Mouse (Mus musculus): ENCODE results near the gene Slc6a16. TPM values are rescaled to one million over a fixed set of nuclear protein-coding genes. Genes with fewer than 3 reads are reported as not detected.

The Slc6a16 gene
- total RNA-seq, 2 experiments from 2014 or later: 1.7 to 2.8 TPM

DNA sequence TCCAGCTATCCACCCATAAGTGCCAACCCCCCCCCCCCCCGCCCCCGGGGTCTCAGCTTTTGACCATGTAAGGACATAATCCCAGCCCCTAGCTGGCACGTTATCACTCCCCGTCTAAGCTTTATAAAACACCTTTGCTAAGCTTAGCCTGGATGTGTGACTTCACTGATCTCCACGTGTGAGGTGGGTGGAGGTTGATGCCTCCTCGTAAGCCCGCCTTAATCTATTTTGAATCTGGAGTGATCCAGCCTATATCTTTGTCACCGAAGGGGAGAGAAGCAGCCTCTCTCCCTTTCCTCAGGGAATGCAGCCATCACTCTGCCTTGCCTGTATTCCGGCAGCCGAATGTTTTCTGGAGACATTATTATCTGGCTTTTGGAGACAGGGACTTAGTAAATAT lies 38.2 kb upstream of the Slc6a16 start:
- no peak overlapping the region for H3K27ac ChIP-seq
- no peak overlapping the region for H3K4me3 ChIP-seq
- no peak for DNase-seq (ENCODE audit: low spot score in 2 of 2)
- no peak for TF ChIP-seq CTCF (conservative IDR thresholded peaks at IDR 0.05)

DNA sequence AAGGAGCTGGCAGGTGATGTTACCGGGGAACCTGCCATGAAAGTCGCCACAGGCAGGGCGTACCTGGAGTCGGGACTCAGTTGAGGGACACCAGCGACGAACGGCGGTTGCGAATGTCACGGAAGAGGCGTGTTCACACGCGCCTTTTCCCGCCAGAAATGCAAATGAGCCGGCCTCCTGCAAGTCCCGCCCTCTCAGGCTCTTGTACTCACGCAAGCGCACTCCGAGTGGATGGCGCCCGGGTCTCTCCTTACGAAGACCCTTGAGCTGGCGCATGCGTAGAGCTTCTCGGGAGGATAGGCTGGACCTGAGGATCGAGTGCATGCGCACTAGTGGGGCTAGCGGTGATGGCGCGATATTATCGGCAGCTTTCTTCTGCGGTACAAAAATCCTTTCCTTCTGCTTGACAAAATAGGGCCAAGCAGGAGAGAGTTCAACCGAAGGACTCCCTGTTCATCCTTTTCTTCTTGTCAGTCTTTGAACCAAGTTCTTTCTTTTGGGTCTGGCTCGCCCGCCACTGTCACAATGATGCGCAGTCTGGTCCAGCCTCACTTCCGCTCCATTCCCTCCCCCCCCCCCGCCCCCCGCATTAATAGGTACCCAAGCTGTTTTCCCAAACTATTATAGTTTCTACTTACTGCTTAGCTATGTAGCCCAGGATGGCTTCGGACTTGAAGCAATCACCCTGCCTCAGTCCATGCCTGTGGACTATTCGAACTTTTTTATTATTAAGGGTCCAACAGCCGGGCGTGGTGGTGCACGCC lies 36.3 kb upstream of the Slc6a16 start, which contains the start of gene Ccdc155:
Gene Ccdc155, minus strand, starts transcription at position 513 of the 764 bp plus-strand sequence.
- no peak; the same call in 1 of the 2 replicates for TF ChIP-seq CTCF (conservative IDR thresholded peaks at IDR 0.05)
- H3K27ac ChIP-seq: peak within 1 kb of the TSS; percentile 86
- peak within 1 kb of the TSS; percentile 70 for H3K4me3 ChIP-seq
- peak; percentile 87 to 94 for DNase-seq (ENCODE audit: low spot score in 2 of 2)

DNA sequence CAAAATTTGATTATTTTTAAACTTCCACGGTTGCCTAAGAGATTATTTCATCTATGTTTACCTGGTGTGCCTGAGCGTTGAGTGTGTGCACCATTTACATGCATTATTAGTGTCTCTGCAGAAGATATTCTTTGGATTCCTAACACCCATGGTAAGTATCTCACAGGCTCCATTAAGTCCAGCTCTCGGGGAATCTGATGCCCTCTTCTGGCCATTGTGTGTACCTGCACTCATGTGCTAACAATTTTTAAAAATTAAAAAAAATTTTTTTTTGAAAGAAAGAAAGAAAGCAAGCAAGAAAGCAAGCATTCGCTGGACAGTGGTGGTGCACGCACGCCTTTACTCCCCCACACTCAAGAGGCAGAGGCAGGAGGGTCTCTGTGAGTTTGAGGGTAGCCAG lies 32.6 kb upstream of the Slc6a16 start:
- no peak for DNase-seq (ENCODE audit: low spot score in 2 of 2)
- TF ChIP-seq CTCF (conservative IDR thresholded peaks at IDR 0.05): peak; percentile 48
- H3K27ac ChIP-seq: no peak overlapping the region

DNA sequence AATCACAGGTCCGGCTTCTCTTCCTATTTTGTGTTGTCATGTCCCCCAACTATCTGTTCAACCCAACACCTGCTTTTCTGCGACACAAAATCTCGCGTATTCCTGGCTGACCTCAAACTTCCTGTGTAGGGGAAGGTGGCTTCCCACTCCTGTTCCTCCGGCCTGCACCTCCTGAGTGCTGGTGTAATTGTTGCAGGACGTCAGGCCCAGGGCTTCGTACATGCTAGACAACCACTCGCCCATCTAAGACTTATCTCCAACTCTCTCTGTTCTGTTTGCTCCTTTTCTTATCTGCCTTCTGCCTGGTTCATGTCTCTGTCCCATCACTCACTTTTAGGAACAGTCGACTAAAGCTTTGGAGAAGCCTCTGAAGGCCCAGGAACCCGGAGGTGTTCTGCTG lies 29.8 kb upstream of the Slc6a16 start:
- TF ChIP-seq CTCF (conservative IDR thresholded peaks at IDR 0.05): no peak
- no peak for DNase-seq (ENCODE audit: low spot score in 2 of 2)
- Histone ChIP-seq H3K27ac (no peak overlapping the region), H3K4me3 (no peak overlapping the region)

More for the DNA sequence above, 32.6 kb upstream of the Slc6a16 start:
- H3K4me3 ChIP-seq: no peak overlapping the region

DNA sequence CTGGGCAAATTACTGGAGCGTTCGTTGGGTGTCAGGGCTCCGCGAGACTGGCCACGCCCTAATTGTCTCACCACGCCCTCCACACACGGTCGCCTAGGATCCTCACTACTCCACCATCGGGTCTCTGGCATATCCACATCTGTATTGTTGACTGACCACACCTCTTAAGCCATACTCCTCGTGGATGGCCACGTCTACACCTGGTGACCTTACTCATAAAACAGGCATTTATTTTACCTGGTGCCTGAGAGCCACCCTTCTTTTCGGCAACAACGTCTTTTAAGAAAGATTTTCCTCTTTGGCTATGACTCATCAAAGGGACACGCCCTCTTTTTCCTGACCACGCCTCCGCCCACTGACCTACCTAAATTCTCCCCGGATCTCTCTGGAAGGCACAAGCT lies 29.0 kb upstream of the Slc6a16 start, which contains the start of gene Dkkl1:
Gene Dkkl1, minus strand, starts transcription at position 297 of the 401 bp plus-strand sequence.
- TF ChIP-seq CTCF (conservative IDR thresholded peaks at IDR 0.05): no peak
- Histone ChIP-seq H3K4me3 (no peak within 1 kb of the TSS), H3K27ac (no peak within 1 kb of the TSS)
- DNase-seq (ENCODE audit: low spot score in 2 of 2): no peak

DNA sequence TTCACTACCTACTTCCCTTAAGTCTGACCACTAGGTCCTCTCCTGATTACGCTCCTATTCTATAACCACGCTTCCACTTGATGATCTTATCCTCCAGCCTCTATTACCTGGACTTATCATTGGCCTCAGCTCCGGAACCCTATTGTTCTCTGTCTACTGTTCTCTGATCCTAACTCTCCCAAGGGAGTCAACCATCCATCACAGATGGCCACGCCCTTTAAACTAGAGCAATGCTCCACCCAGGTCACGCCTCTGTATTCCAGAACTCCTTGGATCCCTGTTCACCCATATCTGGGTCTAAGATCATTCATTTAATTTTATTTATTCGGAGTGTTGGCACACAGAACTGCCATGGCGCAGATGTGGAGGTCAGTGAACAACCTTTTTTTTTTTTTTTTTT lies 28.5 kb upstream of the Slc6a16 start:
- H3K27ac ChIP-seq: no peak overlapping the region
- no peak for DNase-seq (ENCODE audit: low spot score in 2 of 2)
- no peak for TF ChIP-seq CTCF (conservative IDR thresholded peaks at IDR 0.05)

DNA sequence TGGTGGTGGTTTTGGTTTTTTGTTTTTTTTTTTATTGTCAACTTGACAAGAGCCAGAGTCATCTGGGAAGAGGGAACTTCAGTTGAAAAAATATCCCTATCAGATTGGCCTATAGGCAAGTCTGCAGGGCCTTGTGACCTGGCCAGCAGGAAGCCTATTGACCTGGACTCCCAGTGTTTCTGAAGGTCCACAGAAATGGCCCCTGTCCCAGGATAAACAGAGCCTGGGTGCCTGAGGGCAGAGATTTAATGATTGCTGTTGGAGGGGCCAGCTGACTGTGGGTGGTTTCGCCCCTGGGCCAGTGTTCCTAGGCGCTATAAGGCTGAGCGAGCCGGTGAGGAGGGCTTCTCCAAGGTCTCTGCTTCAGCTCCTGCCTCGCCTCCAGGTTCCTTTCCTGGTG lies 27.2 kb upstream of the Slc6a16 start:
- TF ChIP-seq CTCF (conservative IDR thresholded peaks at IDR 0.05): no peak
- no peak overlapping the region for H3K4me3 ChIP-seq
- DNase-seq (ENCODE audit: low spot score in 2 of 2): no peak
- H3K27ac ChIP-seq: no peak overlapping the region

More for the DNA sequence above, 28.5 kb upstream of the Slc6a16 start:
- H3K4me3 ChIP-seq: no peak overlapping the region

DNA sequence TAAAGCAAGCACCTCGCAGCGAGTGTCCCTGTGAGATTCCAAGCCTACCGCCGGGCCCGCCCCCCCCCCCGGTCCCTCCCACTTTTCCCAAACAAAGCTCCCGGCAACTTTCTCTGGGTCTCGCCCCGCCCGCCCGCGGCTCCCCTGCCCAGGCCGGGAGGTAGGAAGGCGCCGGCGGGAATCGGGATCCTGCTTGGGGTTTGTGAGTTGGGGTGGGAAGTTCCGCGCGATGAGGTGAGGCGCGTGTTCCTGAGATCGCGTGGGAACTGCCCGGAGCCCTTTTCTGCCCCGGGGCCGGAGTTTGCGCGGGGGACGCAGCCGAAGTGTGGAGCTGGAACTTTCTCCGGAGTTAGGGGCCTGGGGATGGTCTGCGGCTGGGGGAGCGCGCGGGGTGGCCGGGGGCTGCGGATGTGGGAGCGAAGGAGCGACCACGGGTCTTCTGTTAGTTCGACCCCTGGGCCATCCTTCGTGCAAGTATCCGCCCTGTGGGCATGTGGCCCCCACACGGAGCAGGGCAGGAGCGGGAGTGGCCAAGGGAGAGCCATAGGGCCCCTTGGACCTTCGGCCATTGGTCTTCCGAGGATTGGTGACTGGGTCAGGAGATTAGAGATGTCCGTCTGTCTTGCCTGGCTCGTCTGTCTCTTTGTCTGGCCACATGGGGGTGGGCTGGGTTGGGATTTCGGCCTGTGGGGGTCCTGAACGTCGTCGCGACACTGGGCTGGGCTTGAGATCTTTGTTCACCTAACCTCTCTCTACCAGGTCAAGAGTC lies 25.0 kb upstream of the Slc6a16 start, which contains the start of gene Tead2:
Gene Tead2, plus strand, starts transcription at position 81 of the 769 bp plus-strand sequence.
- no peak for TF ChIP-seq CTCF (conservative IDR thresholded peaks at IDR 0.05)
- DNase-seq (ENCODE audit: low spot score in 2 of 2): no peak
- H3K4me3 ChIP-seq: peak within 1 kb of the TSS; percentile 53
- no peak within 1 kb of the TSS for H3K27ac ChIP-seq

DNA sequence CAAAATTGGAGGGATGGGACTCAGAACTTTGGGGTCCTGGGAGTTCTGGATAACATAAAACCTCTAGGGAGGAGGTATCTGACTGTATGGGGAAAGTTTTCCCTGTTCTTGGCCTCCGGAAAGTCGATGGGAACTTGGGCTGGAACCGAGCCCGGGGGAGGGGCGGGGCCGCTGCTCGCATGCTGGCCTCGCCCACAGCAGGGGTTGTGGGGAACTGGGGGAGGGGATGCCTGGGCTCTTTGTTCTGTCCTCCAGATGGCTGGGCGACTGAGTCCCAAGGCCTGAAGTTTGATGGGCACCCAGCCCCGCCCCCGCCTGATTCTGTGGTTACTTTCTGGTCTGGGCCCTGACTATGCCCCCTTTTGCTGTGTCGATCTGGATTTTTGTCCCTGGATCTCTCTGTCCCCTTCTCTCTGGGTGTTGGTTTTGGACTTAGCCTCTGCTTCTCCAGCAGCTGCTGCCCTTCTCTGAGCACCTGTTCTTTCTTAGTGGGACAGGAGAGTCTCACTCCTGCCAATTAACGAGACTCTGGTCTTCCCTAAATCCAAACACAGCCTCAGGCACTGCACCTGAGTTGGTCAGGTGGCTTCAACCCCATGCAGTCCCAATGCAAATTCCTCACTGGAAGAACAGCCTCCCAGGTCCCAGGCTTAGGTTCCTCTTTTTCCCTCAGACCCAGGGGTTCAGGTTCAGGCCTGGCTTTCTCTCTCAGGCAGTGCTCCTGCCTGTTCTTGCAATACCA lies 24.3 kb upstream of the Slc6a16 start:
- no peak for DNase-seq (ENCODE audit: low spot score in 2 of 2)
- peak overlapping the region; percentile 53 for H3K4me3 ChIP-seq
- TF ChIP-seq CTCF (conservative IDR thresholded peaks at IDR 0.05): no peak
- H3K27ac ChIP-seq: no peak overlapping the region

DNA sequence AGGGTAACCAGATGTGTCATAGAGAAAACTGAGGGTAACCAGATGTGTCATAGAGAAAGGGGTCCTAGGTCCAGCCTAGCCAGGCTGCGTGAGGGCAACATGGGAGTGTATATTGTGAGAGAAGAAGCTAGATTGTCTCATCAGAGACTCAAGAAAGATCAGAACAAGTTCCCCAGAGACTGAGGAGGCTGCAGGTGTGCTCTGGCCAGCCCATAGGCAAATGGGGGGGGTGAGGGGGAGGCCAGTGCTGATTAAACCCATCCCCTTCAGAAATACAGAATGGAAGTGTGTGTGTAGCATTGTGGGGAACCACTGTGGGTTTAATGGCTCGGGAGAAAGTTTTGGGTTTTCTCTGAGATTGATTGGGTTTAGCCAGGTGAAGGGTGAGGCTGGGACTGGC lies 19.2 kb upstream of the Slc6a16 start:
- no peak for TF ChIP-seq CTCF (conservative IDR thresholded peaks at IDR 0.05)
- DNase-seq (ENCODE audit: low spot score in 2 of 2): no peak
- H3K4me3 ChIP-seq: no peak overlapping the region

DNA sequence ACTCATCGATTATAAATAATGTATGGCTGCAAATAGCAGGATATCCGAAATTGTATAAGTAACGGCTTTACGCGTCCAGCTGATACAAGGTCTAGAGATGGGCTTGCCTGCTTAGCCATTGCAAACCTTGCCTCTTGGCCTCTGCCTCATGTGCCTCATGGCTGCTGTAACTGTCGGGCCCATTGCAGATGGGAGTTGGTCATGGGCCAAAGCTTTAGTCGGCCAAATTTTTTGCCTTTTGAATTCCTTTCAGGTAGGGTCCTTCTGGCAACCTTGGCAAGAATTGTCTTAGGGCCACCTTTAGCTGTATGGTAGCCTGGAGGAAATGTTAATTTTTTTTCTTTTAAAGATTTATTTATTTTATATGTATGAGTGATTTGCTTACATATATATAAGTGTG lies 16.1 kb upstream of the Slc6a16 start:
- TF ChIP-seq CTCF (conservative IDR thresholded peaks at IDR 0.05): no peak
- no peak overlapping the region for H3K27ac ChIP-seq
- no peak for DNase-seq (ENCODE audit: low spot score in 2 of 2)
- H3K4me3 ChIP-seq: no peak overlapping the region

More for the DNA sequence above, 19.2 kb upstream of the Slc6a16 start:
- H3K27ac ChIP-seq: no peak overlapping the region

DNA sequence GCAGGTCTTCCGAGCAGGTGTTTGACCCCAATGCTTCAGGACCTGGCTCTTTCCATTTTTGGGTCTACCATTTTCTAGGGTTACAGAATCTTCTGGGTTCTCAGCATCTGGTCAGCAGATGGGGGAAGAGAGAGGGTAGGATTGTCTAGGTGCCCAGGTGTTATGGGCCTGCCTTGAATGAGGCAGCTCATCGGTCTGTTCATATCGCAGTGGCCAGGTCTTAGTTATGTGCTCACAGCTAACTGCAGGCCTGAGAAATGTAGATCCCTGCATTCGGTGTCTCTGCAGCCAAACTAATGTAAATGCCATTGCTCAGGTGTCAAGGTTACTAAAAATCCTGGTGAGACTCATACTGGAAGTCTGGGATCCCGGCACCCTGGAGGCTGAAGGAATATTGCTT lies 14.5 kb upstream of the Slc6a16 start:
- TF ChIP-seq CTCF (conservative IDR thresholded peaks at IDR 0.05): no peak
- no peak overlapping the region for H3K27ac ChIP-seq
- DNase-seq (ENCODE audit: low spot score in 2 of 2): no peak
- no peak overlapping the region for H3K4me3 ChIP-seq

DNA sequence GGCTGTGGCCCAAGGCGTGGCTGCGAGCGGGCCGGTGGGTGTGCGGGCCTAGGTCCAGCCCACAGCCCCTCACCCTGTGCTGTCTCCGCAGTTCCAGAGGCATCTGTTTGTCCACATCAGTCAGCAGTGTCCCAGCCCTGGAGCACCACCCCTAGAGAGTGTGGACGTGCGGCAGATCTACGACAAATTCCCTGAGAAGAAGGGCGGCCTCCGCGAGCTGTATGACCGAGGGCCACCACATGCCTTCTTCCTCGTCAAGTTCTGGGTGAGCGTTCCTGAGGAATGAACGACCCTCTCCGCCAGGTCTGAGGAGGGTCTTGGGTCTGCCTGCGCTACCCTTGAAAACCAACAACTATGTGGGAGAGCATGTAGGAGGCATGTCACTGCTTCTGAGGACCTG lies 12.3 kb upstream of the Slc6a16 start:
- no peak for TF ChIP-seq CTCF (conservative IDR thresholded peaks at IDR 0.05)
- DNase-seq (ENCODE audit: low spot score in 2 of 2): no peak
- no peak overlapping the region for H3K4me3 ChIP-seq
- no peak overlapping the region for H3K27ac ChIP-seq

Measured in layer of hippocampus, adult 2 months (tissue).